Mouse (Mus musculus) embryonic fibroblast, embryonic 13.5 days (primary cell): Measurements from ENCODE around the gene Synpr.

Source experiments
- CTCF ChIP-seq: IDR thresholded peaks from 2 replicates; pipeline ENCODE4 v1.5.1; 2011; ENCODE audit warnings: mild to moderate bottlenecking, control low read depth, low read length, moderate library complexity, borderline replicate concordance; ENCODE audit not compliant: insufficient read depth
- POLR2A ChIP-seq: IDR thresholded peaks from 2 replicates; pipeline ENCODE4 v1.6.1; 2011; ENCODE audit warnings: low read depth, mild to moderate bottlenecking, control low read depth, low read length, moderate library complexity

DNA sequence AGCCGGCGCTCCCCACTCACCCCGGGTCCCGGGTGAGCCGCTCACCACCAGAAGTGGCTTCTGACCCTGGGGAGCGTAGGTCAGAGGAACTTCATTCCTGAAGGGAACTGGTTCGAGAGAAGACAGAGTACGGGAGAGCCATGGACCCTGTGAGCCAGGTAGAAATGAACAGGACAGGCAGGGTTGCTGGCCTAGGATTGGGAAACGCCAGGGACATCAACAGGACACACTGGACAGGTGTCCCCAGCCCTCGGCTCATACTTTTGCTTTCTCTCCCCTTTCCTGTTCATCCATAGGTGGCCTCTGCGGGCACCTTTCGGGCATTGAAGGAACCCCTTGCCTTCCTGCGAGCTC, 242 bp downstream of the Synpr start:
- TF ChIP-seq CTCF = no peak
- TF ChIP-seq POLR2A = no peak
